29 mouse cellular contexts compared by ENCODE assay signal in the genomic region with DNA sequence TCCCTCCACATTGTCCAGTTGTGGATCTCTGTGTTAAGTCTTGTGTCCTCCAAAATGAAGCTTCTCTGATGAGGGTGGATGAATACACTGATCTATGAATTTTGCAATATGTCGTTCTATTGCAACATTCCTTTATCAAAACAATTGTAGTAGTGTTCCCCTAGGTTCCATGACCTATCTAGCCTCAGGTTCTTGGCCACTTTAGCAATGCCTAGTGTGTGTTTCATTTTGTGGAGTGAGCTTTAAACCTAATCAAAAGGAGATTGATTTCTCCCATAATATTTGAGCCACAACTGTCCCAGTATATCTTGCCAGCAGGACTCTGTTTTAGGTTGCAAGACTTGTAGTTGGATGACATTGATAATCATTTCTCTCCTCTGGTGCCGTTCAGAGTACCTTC.
"Had no signal": no experiment of that assay in that cellular context is flagged by ENCODE, and none has a peak within 500 bp of the region (broad histone marks: within the 10 kb centered on the region; RNA-seq: fewer than 3 reads in every experiment).

No protein-coding gene starts in this region.

- H3K27me3 ChIP-seq: embryonic facial prominence, embryonic 12.5 days; embryonic facial prominence, embryonic 13.5 days; embryonic facial prominence, embryonic 15.5 days; forebrain, embryonic 12.5 days; forebrain, embryonic 13.5 days; forebrain, embryonic 15.5 days had no signal

- H3K27ac ChIP-seq: embryonic facial prominence, embryonic 10.5 days; embryonic facial prominence, embryonic 12.5 days; embryonic facial prominence, embryonic 13.5 days; embryonic facial prominence, embryonic 15.5 days; forebrain, embryonic 10.5 days; forebrain, embryonic 12.5 days; forebrain, embryonic 13.5 days; forebrain, embryonic 15.5 days; gastrocnemius, adult 2 months; heart, adult 2 months had no signal

- H3K9me3 ChIP-seq: embryonic facial prominence, embryonic 10.5 days; embryonic facial prominence, embryonic 12.5 days; embryonic facial prominence, embryonic 13.5 days; embryonic facial prominence, embryonic 15.5 days; forebrain, embryonic 10.5 days; forebrain, embryonic 12.5 days; forebrain, embryonic 13.5 days; forebrain, embryonic 15.5 days had no signal

- H3K4me3 ChIP-seq: embryonic facial prominence, embryonic 10.5 days; embryonic facial prominence, embryonic 12.5 days; embryonic facial prominence, embryonic 13.5 days; embryonic facial prominence, embryonic 15.5 days; erythroblast, embryonic 14.5 days; forebrain, embryonic 10.5 days; forebrain, embryonic 12.5 days; forebrain, embryonic 13.5 days; forebrain, embryonic 15.5 days; gastrocnemius, adult 2 months; heart, adult 2 months had no signal

- H3K9ac ChIP-seq: embryonic facial prominence, embryonic 12.5 days; embryonic facial prominence, embryonic 13.5 days; embryonic facial prominence, embryonic 15.5 days; forebrain, embryonic 12.5 days; forebrain, embryonic 13.5 days; forebrain, embryonic 15.5 days; forebrain, postnatal 0 days had no signal

- H3K4me1 ChIP-seq: embryonic facial prominence, embryonic 10.5 days; embryonic facial prominence, embryonic 12.5 days; embryonic facial prominence, embryonic 13.5 days; embryonic facial prominence, embryonic 15.5 days; forebrain, embryonic 12.5 days; forebrain, embryonic 13.5 days; forebrain, embryonic 15.5 days had no signal

- ATAC-seq: forebrain, embryonic 13.5 days; forebrain, embryonic 14.5 days; forebrain, embryonic 15.5 days; forebrain, embryonic 16.5 days; forebrain, postnatal 0 days had no signal

- H3K36me3 ChIP-seq: embryonic facial prominence, embryonic 10.5 days; embryonic facial prominence, embryonic 12.5 days; embryonic facial prominence, embryonic 13.5 days; embryonic facial prominence, embryonic 15.5 days; forebrain, embryonic 10.5 days; forebrain, embryonic 12.5 days; forebrain, embryonic 15.5 days had no signal

- H3K4me2 ChIP-seq: embryonic facial prominence, embryonic 12.5 days; embryonic facial prominence, embryonic 13.5 days; embryonic facial prominence, embryonic 15.5 days; forebrain, embryonic 12.5 days; forebrain, embryonic 13.5 days; forebrain, embryonic 15.5 days had no signal

- DNase-seq: cerebellum, adult 2 months; cerebellum, adult 8-10 months; cerebellum, adult 9-10 months; cerebellum, adult 9-11 months; cerebellum, postnatal 10 days; cerebellum, postnatal 14 days; cerebellum, postnatal 25 days; cerebellum, postnatal 36 days; embryo, embryonic 11 days; forebrain, postnatal 0 days; gastrocnemius, adult 2 months; gastrocnemius, postnatal 10 days; gastrocnemius, postnatal 14 days; gastrocnemius, postnatal 25 days; gastrocnemius, postnatal 36 days; heart, adult 11 months; heart, adult 18-20 months; heart, adult 2 months had no signal
